Mouse (Mus musculus) ES-E14 (cell line): ENCODE measurements around the gene Ssxb10. TPM values are rescaled to one million over a fixed set of nuclear protein-coding genes. Genes with fewer than 3 reads are reported as not detected.
"Not testable (repeated sequence)": the region's sequence is repeated elsewhere in the genome, so short reads cannot be mapped to it uniquely, and the experiment has no call there.

Source experiments
- DNase-seq: peaks from one replicate; pipeline ENCODE4 v3.0.0-alpha.2; 2013; ENCODE audit warnings: low read depth, low spot score
- H3K27ac ChIP-seq: 2 replicates; pipeline ENCODE4 v1.5.1; 2012; ENCODE audit warnings: low read depth, mild to moderate bottlenecking, low read length, moderate library complexity, mixed read lengths; ENCODE audit not compliant: poor library complexity, insufficient read depth, severe bottlenecking
- H3K36me3 ChIP-seq: 2 replicates; pipeline ENCODE4 v1.6.1; 2012; ENCODE audit warnings: mild to moderate bottlenecking, low read length, moderate library complexity, mixed read lengths; ENCODE audit not compliant: control insufficient read depth, poor library complexity, insufficient read depth, severe bottlenecking
- H3K4me1 ChIP-seq, 2 experiments: fragments of 150-350 bp in 1 of 2; sonication (generic) in 1 of 2; 2 replicates each; pipeline ENCODE4 v1.6.1; 2012; ENCODE audit warnings: low read length in 2 of 2, mild to moderate bottlenecking in 1 of 2, mixed read lengths in 1 of 2; ENCODE audit not compliant: control insufficient read depth in 2 of 2, insufficient read depth in 2 of 2, poor library complexity in 1 of 2
- H3K4me3 ChIP-seq, 2 experiments: fragments of 150-350 bp in 1 of 2; sonication (generic) in 1 of 2; 2 replicates each; pipeline ENCODE4 v1.5.1; 2012; ENCODE audit warnings: low read length in 2 of 2, low read depth in 1 of 2, mild to moderate bottlenecking in 1 of 2, mixed read lengths in 1 of 2; ENCODE audit not compliant: insufficient read depth in 1 of 2, poor library complexity in 1 of 2, severe bottlenecking in 1 of 2
- H3K9ac ChIP-seq: 2 replicates; pipeline ENCODE4 v1.6.1; 2012; ENCODE audit warnings: low read depth, mild to moderate bottlenecking, low read length, mixed read lengths; ENCODE audit not compliant: poor library complexity, insufficient read depth, severe bottlenecking
- H3K9me3 ChIP-seq: fragments of 150-350 bp; sonication (generic); 2 replicates; pipeline ENCODE4 v1.6.1; 2012; ENCODE audit warnings: low read depth, mild to moderate bottlenecking, low read length; ENCODE audit not compliant: control insufficient read depth, insufficient read depth
- CHD2 ChIP-seq: IDR thresholded peaks from 2 replicates; pipeline ENCODE4 v1.6.1; 2014; ENCODE audit warnings: mild to moderate bottlenecking, low read depth, low read length, inconsistent platforms
- HCFC1 ChIP-seq: IDR thresholded peaks from 2 replicates; pipeline ENCODE4 v1.6.1; 2012; ENCODE audit warnings: low read length, inconsistent platforms, borderline replicate concordance; ENCODE audit not compliant: insufficient read depth
- MAFK ChIP-seq: IDR thresholded peaks from 2 replicates; pipeline ENCODE4 v1.6.1; 2014; ENCODE audit warnings: mild to moderate bottlenecking, low read depth, low read length, inconsistent platforms; ENCODE audit not compliant: insufficient read depth
- ZC3H11A ChIP-seq: IDR thresholded peaks from 2 replicates; pipeline ENCODE4 v1.6.1; 2012; ENCODE audit warnings: low read depth, mild to moderate bottlenecking, inconsistent platforms, low read length, borderline replicate concordance
- ZNF384 ChIP-seq: IDR thresholded peaks from 2 replicates; pipeline ENCODE4 v1.6.1; 2012; ENCODE audit warnings: low read depth, low read length, inconsistent platforms
- in situ Hi-C, 2 experiments: fragments of 600-800 bp; cut with MboI; formaldehyde crosslinking; loops; one replicate each; pipeline ENCODE4 v1.15.1; 2025; ENCODE audit warnings: low sequenced_read_pairs in 2 of 2, inconsistent platforms in 1 of 2; ENCODE audit not compliant: unreplicated experiment in 2 of 2
- total RNA-seq: library from RNA; depleted of rRNA; stranded (reverse); fragments of 300-350 nt; gene quantifications from 2 replicates; pipeline ENCODE4 v1.2.3, GENCODE M21; 2012; rRNA removed

Ssxb10 gene
- total RNA-seq = not detected in 2 replicates

- Histone ChIP-seq H3K4me3 (no peak within 1 kb of the TSS), H3K27ac (no peak within 1 kb of the TSS), H3K9me3 (no peaks in the 10 kb centered on the region), H3K36me3 (no peaks in the 10 kb centered on the region), H3K9ac (no peak within 1 kb of the TSS), H3K4me1 (no peaks in the 10 kb centered on the region)
- in situ Hi-C loops = no loop called here
- TF ChIP-seq ZNF384 (no peak), MAFK (no peak), CHD2 (no peak), ZC3H11A (no peak), HCFC1 (no peak)
- no peak for DNase-seq
These were observed at the start of gene Ssxb10 for GRCm38 (mm10) chrX:8327124-8327523. Ssxb10 (plus strand) TSS chrX:8327424.

- Histone ChIP-seq H3K9ac (no peak overlapping the region), H3K4me3 (no peak overlapping the region), H3K4me1 (no peaks in the 10 kb centered on the region), H3K9me3 (no peaks in the 10 kb centered on the region), H3K27ac (no peak overlapping the region), H3K36me3 (no peaks in the 10 kb centered on the region)
- peak; percentile 8 for DNase-seq
- in situ Hi-C loops = no loop called here
- TF ChIP-seq HCFC1 (no peak), ZC3H11A (no peak)
These were observed 38.6 kb upstream of the Ssxb10 start for GRCm38 (mm10) chrX:8288621-8289020.

- Histone ChIP-seq H3K4me1 (no peaks in the 10 kb centered on the region), H3K9me3 (no peaks in the 10 kb centered on the region), H3K9ac (no peak overlapping the region), H3K36me3 (no peaks in the 10 kb centered on the region), H3K4me3 (no peak overlapping the region), H3K27ac (no peak overlapping the region)
- no peak for DNase-seq
- TF ChIP-seq ZNF384 (no peak), HCFC1 (no peak), MAFK (no peak), ZC3H11A (no peak), CHD2 (no peak)
- in situ Hi-C loops = no loop called here
These were observed 17.9 kb upstream of the Ssxb10 start for GRCm38 (mm10) chrX:8309302-8309701.

DNA sequence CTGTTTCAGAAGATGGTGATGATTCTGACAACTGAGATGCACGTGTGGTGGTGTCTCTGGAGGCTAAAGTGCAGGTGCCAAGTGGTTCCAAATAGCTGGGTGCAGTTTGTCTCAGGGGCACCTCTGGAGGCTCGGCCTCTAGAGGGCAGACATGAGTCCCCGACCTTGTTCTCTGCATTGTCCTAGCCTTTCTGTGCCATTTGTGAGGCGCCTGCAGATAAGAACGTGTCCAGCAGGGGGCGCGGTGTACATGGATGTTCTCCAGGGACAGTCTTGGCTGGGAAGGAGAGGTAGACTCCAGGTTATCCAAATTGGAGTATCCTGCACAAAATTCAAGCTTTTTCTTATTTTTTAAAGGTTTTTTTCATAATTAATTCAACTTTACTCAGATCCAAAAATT is 12.3 kb upstream of the Ssxb10 start:
- H3K4me1 ChIP-seq, H3K9me3 ChIP-seq, H3K27ac ChIP-seq, H3K36me3 ChIP-seq, H3K9ac ChIP-seq, H3K4me3 ChIP-seq, in situ Hi-C loops: not testable (repeated sequence)
- DNase-seq = peak; percentile 65
- TF ChIP-seq ZC3H11A = 0 out of 2 replicates have a peak, but pooled peaks have one; percentile 19

- H3K27ac ChIP-seq, H3K9ac ChIP-seq, H3K36me3 ChIP-seq, in situ Hi-C loops, H3K4me3 ChIP-seq, H3K9me3 ChIP-seq, DNase-seq, H3K4me1 ChIP-seq: not testable (repeated sequence)
These were observed 39.5 kb downstream of the Ssxb10 start, which contains the start of gene Ssxb9 for GRCm38 (mm10) chrX:8366678-8367077. Ssxb9 (plus strand) TSS chrX:8366978.

Other genes with a start within 250 kb of the Ssxb10 start
- gene Was, start 236.9 kb upstream of the Ssxb10 start, total RNA-seq = 2.0 and 3.5 TPM in 2 replicates
- 17.1 and 25.7 TPM in 2 replicates for gene Wdr13, start 194.5 kb upstream of the Ssxb10 start, total RNA-seq
- 312 and 423 TPM in 2 replicates for gene Rbm3, start 181.5 kb upstream of the Ssxb10 start, total RNA-seq
- 10.5 and 13.7 TPM in 2 replicates for gene Tbc1d25, start 151.2 kb upstream of the Ssxb10 start, total RNA-seq
- gene Ebp, start 133.9 kb upstream of the Ssxb10 start, total RNA-seq = 85.5 and 85.8 TPM in 2 replicates
- 59.0 and 96.5 TPM in 2 replicates for gene Porcn, start 120.9 kb upstream of the Ssxb10 start, total RNA-seq
- gene Ftsj1, start 75.0 kb upstream of the Ssxb10 start, total RNA-seq = 19.3 and 20.9 TPM in 2 replicates
- gene Slc38a5, start 56.3 kb upstream of the Ssxb10 start, total RNA-seq = 3.6 and 7.2 TPM in 2 replicates
- gene Ssxb9, start 39.6 kb downstream of the Ssxb10 start, total RNA-seq = not detected in 2 replicates
- gene Ssxb1, start 85.9 kb downstream of the Ssxb10 start, total RNA-seq = not detected in 2 replicates
- gene Ssxb2, start 134.3 kb downstream of the Ssxb10 start, total RNA-seq = not detected in 2 replicates
- not detected in 2 replicates for gene Gm14459, start 197.5 kb downstream of the Ssxb10 start, total RNA-seq
- not detected in 2 replicates for gene Ssxb6, start 220.8 kb downstream of the Ssxb10 start, total RNA-seq